Mouse (Mus musculus) adrenal gland, postnatal 14 days (tissue): ENCODE measurements around the gene Sugct. TPM values are rescaled to one million over a fixed set of nuclear protein-coding genes. Genes with fewer than 3 reads are reported as not detected.
A peak's percentile ranks its signal among the peaks of the same experiment; 100 is the strongest.
"Not testable (repeated sequence)": the region's sequence is repeated elsewhere in the genome, so short reads cannot be mapped to it uniquely, and the experiment has no call there.

Experiments used
- DNase-seq: peaks from one replicate; pipeline ENCODE4 v3.0.0; 2021; ENCODE audit warnings: mixed read lengths
- total RNA-seq: library from RNA; stranded (reverse); gene quantifications from 2 replicates; pipeline ENCODE4 v1.2.3, GENCODE M21; 2021

The Sugct gene
- total RNA-seq, 1 experiment from 2014 or later: 6.6 TPM

DNA sequence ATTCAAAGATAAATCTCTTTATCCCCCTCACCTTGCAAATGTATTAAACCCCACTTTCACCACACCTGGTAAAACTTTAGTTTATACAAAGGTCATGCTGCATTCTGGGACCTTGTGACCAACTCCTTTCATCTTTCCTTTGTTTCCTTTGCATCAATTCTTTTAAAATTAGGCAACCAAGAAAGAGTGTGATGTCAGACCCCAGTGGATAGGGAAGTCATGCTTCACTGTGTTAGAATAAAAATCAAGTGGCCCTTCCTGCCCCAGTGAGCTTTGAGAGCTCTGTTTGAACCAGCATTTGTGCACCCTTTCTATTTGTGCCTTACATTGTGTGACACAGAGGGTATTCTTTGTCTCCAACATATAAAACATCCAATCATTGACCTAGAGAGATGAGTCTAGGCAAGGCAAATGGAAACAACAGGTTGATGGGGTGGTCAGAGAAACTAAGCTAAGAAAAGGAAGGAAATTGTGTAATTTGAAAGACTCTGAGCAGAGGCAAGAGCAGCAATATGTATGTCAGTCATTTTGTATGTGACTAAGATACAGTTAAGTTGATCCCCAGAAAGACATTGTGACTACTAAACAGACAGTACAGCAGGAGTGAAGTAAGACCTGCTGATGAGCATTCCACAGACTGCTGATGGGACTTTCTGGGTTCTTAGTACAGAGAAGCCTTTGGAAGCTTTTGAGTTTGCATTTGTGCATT is 797.1 kb downstream of the Sugct start:
- no peak for DNase-seq

GRCm38 (mm10) chr13:16878056-16878455 is 817.3 kb downstream of the Sugct start:
- no peak for DNase-seq

DNA sequence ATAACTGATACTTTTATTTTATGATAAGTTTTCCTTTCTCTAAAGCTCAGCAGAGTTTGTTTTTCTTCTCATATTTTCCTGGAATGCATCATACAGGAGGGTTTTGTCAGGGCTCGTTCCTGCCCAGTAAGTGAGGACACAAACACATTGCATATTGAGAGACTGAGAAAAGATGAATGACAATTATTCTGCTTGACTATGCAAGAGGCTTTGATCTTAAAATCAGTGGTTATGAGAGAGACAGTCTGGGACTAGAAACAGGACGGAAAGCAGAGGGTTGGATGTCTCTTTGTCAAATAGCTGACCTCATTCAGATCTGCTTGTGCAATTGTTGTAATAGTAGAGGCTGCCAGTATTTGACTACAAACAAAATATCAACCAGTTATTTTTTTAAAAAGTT is 835.4 kb downstream of the Sugct start:
- no peak for DNase-seq

DNA sequence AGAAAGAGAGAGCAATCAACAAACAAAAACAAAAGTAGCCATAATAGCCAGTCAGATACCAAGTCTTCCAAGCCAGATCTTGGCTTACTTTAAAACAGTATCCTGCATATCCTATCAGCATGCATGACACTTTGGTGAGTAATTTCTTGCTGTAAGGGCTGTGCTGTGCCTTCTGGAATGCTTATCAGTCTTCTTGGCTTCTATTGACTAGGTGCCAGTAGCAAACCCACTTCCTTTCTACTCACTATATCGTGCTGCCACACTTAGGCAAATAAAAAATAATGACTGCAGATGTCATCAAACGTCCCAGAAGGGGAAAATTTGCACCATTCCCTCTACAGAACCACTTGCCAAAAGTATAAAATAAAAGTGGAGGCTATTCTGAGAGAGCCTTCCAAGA is 848.1 kb downstream of the Sugct start:
- no peak for DNase-seq

- DNase-seq: no peak
Observed at GRCm38 (mm10) chr13:16840994-16841393, 854.4 kb downstream of the Sugct start.

- no peak for DNase-seq
Observed at GRCm38 (mm10) chr13:16838409-16838808, 856.9 kb downstream of the Sugct start.

DNA sequence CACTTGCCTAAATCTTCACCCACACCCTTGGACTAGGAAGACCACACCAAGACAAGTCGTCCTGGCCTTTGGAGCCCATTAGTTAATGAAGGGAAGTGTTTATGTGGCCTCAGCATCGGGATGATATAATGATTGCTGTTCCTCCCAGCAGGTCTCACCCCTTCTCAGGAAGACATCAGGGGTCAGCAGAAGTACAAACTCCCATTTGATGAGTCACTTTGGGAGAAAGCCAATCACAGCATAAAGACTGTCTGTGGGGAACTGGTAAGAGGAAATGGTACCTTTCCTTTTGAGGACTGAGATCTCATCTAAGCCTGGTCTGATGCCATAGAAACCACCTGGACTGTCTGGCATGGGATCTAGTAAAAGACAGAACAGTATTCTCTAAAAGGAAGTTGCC is 860.2 kb downstream of the Sugct start:
- no peak for DNase-seq

DNA sequence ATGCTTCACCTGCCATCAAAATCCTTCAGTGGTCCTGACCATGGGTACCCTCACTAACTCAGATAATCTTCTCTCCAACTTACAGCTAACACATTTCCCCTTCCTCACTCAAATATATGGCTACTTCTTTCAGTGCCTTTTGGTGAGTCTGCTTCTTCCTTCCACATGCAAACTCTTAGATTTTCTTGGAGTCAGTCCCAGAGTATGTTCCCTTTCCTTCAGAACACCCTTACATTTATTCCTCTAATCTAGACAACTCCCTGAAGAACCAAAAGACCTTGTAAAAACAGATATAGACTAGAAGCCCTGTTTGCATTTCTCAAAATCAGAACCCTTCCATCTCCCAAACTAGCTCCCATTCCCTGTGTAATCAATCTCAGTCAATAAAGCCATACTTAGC is 862.3 kb downstream of the Sugct start:
- DNase-seq: no peak

DNA sequence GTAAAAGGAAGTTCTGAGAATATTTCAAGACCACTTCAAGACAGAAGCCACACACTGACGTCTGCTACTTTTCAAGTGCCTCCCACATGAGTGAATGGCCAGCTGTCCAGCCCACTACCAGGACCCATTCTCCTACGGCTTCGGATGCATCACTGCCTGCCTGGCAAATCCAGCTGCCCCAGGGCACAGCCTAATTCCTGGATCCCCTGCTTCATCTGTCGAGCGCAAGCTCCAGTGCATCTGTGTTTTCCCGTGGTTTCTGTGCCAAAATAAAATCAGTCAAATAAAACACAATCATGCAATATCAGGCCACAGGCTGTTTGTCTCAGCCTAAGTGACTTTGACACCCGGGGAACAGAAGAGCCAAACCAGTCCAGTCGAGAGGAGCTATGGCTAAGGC is 863.5 kb downstream of the Sugct start:
- DNase-seq: peak; percentile 11

DNA sequence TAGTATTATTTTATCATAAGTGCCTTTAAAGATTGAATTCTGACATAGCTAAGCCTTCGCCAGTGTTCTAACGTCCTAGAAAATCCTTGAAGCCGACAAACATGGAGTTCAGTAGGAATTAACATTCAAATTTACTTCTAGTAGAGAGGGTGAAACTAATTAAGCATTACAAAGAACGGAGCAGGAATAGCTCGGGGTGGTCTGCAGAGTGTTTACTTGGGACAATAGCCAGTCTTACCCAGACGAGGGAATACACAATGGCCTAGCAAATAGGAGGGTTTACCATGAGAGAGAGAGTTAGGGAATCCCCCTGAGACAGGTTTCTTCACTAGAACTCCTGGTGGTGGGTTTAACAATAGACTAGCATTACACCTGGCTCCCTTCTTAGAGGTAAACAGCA is 865.1 kb downstream of the Sugct start:
- not testable (repeated sequence) for DNase-seq

GRCm38 (mm10) chr13:16829589-16829988 is 865.8 kb downstream of the Sugct start:
- DNase-seq: no peak

- DNase-seq: no peak
Observed at GRCm38 (mm10) chr13:16825619-16826018, 869.7 kb downstream of the Sugct start.

GRCm38 (mm10) chr13:16821785-16822184 is 873.6 kb downstream of the Sugct start:
- no peak for DNase-seq

GRCm38 (mm10) chr13:16817471-16817870 is 877.9 kb downstream of the Sugct start:
- no peak for DNase-seq

GRCm38 (mm10) chr13:16816747-16817146 is 878.6 kb downstream of the Sugct start:
- DNase-seq: no peak

- no peak for DNase-seq
Observed at GRCm38 (mm10) chr13:16812268-16812667, 883.1 kb downstream of the Sugct start.

Other genes with a start within 250 kb of the Sugct start
- gene Mplkip, start 361 bp downstream of the Sugct start, total RNA-seq: 21.9 and 25.4 TPM in 2 replicates
- 51.3 and 54.2 TPM in 2 replicates for gene Cdk13, start 109.5 kb upstream of the Sugct start, total RNA-seq
- 72.3 and 77.7 TPM in 2 replicates for gene Rala, start 248.7 kb upstream of the Sugct start, total RNA-seq